Mouse (Mus musculus): ENCODE results near the gene Actl7a.

Actl7a gene

DNA sequence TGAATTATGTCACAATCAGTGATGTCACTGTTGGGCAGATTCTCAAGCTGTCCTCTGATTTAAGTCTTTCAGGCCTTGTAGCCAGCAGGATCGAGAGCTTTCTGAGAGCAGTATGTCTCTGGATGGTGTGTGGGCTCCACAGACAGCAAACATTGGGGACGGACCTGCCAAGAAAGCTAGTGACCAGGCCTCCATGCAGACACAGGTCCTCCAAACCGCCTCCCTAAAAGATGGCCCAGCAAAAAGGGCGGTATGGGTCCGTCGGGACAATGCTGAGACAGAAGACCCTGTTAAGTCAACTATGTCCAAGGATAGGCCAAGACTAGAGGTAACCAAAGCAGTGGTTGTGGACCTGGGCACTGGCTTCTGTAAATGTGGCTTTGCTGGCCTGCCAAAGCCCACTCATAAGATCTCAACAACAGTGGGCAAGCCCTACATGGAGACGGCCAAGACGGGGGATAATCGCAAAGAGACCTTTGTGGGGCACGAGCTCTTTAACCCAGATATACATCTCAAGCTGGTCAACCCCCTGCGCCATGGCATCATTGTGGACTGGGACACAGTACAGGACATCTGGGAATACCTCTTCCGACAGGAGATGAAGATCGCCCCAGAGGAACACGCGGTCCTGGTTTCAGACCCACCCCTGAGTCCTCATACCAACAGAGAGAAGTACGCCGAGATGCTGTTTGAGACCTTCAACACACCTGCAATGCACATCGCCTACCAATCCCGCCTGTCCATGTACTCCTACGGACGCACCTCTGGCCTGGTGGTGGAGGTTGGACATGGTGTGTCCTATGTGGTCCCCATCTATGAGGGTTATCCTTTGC is at the start of gene Actl7a:
TSS of gene Actl7a (plus strand) at position 51 of the 833 bp plus-strand sequence.
- in situ Hi-C loops (cut with MseI, MboI) = no loop called here

DNA sequence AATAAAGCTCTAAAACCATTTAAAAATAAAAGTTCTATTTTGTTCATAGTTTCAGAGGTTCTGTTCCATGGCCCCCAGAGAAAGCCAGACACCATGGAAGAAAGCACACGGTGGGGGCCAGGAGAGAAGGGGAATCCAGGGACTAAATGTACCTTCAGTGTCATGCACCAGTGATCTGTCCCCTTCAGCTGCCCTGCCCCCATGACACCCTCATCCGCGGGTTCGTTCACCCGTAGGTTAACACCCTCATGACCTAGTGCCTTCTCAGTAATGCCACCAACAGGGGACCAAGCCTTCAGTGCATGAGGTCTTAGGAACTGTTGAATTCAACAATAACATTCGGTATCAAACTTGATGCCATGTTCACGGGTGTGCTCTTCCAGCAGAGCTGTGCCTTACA is 46.8 kb upstream of the Actl7a start:
- in situ Hi-C loops (cut with MseI, MboI) = loop anchor here (25.0 kb wide), 2 partner anchors 209 to 1184 kb away; no protein-coding TSS in a partner anchor

DNA sequence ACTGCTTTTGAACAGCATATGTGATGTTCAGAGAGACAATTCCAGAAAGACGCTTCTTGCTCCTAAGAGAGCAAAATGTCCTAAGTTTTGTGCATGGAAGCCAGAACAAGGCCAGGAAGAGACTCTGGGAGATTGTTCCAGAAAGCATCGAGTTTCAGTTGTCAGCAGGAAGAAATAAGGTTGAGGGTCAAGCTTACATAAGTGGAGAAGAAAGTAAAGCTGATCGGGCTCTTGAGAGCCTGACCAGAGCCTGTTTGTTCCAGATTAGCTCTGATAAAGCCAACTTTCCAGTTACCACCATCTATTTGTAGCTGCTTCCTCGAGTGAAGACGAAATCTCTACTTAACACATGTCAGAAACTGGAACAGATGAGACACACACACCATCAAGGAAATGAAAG is 44.5 kb upstream of the Actl7a start:
- in situ Hi-C loops (cut with MseI, MboI) = loop anchor here (25.0 kb wide), 2 partner anchors 211 to 1186 kb away; no protein-coding TSS in a partner anchor

DNA sequence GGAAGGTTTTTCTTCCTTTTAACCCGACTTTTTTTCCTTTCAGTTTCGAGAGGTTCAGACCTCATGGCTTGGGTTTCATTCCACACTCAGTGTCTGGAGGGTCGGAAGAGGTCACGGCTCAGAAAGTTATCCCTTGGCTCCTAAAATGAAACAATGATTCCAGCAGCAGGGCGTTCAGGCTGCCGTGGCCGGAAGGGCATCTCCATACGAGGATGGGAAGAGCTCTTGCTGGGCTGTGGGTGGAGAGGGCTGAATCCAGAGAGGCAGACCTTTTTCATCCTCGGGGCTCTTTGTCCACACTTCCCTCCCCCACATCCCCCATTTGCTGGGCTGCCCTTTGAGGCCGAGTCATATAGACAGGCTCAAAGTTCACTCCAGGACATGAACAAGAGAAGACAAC is 41.0 kb upstream of the Actl7a start:
- in situ Hi-C loops (cut with MseI, MboI) = no loop called here

DNA sequence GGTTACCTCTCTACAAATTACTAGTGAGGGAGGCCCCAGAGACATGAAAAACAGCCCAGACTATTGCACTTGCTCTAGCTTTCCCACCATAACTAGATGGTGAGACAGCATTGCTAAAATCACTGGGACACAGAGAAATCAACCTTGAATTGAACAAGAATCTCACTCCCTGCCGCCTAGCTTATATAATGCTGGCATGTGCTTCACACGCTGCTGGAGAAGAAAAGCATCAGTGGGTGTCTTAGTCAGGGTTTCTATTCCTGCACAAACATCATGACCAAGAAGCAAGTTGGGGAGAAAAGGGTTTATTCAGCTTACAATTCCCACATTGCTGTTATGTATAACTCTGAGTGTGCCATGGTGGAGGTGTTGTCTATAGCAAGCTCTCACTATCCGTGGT is 30.1 kb upstream of the Actl7a start:
- in situ Hi-C loops (cut with MseI, MboI) = no loop called here

DNA sequence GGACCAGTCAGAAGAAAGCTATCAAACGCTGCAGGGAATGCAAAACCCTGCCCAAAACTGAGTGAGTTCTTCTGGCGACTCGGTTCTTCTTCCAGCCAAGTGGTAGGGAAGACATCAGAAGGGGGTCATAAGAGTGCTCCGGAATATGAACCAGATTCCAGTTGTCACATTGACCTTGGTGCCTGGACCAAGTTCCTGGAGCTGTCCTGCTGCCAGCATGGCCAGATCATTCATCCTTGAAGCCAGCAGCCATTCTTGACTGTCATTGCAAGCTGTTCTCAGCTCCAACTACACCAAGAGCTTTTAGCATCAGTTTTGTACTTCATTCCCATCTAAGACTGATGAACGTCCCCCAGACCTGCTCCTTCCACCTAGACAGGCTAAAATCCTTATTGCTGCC is 26.4 kb upstream of the Actl7a start:
- in situ Hi-C loops (cut with MseI, MboI) = no loop called here

DNA sequence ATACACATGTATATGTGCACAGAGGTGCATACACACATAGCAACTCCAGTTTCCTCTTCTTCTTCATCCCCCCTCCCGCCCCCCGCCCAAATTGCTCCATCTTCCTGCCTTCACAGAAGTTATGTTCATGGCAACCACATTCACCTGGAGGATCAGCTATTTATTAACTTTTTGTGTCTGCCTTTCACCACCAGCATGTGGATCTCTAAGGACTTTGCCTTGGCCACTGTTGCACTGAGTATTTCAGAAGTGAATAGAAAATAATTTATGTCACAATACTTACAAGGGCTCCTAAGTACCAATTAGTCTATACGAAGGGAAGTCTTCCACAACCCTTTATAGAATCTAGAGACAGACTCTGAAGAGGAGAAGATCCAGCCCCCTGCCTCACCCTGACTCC is 25.3 kb upstream of the Actl7a start:
- in situ Hi-C loops (cut with MseI, MboI) = no loop called here

DNA sequence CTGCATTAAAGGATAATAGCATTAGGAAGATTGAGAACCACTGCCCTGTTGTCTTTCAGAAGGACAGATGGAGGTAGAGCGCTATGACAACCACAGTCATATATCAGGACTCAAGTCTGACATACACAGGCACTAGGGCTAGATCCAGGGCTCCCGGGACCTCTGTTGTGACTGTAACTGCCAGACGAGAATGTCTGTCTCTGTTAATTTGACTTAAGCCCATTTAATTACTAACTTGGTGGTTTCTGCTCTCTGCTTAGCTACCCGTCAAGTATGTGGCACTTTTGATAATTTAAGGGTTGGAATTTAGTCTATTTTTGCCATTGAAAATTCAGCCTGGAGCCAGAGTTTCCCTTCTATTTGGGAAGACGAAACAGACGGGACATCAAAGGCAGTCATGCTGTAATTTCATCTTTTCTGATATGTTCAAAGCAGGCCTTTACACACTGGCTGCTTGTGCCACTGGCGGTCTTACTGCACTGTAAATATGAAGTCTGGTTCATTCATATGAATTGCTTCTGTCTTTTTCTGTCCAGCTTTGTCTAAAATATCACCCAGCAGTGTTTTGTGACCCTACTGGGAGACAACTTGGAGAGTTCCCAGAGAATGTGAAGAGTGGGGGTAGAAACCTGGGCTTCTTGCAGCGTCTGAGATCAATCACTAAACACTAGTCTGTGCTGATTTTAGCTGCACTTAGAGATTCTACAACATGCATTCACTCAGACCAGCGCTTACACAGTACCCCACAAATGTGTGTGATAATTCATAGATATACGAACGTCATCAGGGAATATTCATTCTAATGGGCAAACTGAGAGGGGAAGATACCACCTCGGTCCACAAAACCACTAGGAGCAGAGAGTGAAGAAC is 24.4 kb upstream of the Actl7a start:
- in situ Hi-C loops (cut with MseI, MboI) = no loop called here

DNA sequence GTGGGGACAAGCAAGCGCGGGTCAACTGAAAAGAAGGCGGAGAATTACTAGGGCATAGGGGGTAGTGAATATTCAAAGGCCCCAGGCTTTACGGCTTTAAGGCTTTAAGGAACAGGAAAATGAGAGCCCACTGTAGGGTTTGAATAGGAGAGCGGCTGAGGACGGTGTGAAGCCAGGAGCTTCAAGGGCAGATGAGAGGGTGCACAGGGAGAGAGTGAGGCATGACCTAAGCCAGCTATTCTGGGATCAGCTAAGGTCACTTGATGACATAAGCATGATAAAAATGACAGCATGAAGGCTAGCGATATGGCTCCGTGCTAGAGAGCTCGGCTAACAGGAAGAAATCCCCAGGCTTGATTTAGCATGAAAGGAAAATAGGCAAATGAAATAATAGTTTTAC is 23.8 kb upstream of the Actl7a start:
- in situ Hi-C loops (cut with MseI, MboI) = no loop called here

DNA sequence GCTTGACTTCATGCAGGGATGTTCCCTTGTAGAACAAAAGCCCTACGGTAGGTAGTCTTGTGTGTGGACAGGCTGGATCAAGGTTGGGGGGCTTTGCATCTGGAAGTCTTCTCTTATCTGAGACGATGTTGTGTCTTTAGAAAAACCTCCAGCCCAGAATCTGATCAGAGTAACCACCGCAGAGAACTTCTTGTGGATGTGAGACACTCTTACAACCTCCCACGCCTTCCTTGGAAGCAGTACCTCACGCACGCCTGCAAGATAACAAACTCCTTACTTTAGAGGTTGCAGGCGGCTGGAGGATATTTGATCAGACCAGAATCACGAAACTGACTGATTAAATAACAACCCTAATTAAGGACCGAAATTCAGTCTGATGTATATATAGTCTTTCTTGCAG is 22.8 kb upstream of the Actl7a start:
- in situ Hi-C loops (cut with MseI, MboI) = no loop called here

DNA sequence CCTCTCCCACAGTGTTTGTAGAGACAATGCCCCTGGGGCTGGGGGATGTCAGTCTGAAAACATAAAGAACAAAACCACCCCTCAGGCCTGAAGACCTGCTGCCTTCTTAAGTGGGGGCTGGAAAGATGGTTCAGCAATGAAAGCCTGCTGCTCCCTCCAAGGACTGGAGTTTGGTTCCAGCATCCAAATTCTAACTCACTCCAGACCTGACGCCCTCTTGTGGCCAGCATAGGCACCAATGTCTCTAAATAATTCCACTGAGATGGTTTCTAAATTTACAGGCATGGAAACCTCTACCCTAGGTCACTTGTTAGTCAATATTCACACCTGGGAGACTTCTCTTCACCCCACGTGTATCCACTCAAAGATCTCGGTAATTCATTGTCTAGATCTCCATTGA is 21.7 kb upstream of the Actl7a start:
- in situ Hi-C loops (cut with MseI, MboI) = no loop called here

DNA sequence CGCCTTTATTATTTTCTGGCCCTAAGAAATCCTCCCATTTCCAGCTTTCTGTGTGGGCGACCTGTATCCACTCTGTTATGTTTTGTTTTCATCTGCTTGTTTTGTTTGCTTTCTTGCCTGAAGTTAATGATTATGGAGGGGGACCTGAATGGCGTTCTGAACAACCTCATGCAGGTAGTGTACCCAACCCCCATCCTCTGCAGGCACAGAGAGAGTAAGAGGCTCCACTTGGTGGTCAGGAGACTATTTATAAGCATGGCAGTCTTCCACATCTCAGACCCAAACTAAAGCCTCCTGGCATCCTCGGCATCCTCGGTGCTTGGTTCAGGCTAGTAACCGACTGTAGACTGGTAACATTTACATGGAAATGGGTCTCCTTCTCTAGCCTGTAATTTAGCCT is 20.9 kb upstream of the Actl7a start:
- in situ Hi-C loops (cut with MseI, MboI) = no loop called here

DNA sequence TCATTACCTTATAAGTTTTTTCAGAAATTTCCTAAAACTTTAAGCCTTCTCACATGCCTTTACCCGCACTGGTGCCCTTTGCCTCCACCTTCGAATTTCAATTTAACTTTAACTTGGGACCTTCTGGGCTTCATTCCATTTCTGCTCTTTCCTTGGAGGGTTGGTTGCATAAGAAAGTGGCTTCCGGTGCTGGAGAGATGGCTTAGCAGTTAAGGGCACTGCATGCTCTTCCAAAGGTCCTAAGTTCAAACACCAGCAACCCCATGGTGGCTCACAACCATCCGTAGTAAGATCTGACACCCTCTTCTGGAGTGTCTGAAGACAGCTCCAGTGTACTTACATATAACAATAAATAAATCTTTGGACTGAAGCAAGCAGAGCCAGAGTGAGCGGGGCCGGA is 20.0 kb upstream of the Actl7a start:
- in situ Hi-C loops (cut with MseI, MboI) = no loop called here

DNA sequence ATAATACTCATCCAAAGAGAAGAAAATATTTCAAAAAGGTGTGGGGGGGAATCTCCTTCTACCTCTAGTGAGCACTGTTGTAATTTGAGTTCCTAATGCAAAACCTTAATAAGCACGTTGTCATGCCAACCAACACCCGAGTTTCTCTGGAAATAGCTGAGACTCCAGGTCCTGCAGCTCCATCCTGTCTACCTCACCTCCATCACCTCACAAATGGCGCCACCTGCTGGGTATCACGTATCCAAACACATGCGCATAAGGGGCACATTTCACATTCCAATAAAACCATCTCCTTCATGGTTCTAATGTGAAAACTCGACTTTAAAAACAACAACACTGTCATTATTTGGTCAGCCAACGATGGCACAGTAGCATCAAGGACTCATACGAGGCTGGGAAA is 17.4 kb upstream of the Actl7a start:
- in situ Hi-C loops (cut with MseI, MboI) = no loop called here

DNA sequence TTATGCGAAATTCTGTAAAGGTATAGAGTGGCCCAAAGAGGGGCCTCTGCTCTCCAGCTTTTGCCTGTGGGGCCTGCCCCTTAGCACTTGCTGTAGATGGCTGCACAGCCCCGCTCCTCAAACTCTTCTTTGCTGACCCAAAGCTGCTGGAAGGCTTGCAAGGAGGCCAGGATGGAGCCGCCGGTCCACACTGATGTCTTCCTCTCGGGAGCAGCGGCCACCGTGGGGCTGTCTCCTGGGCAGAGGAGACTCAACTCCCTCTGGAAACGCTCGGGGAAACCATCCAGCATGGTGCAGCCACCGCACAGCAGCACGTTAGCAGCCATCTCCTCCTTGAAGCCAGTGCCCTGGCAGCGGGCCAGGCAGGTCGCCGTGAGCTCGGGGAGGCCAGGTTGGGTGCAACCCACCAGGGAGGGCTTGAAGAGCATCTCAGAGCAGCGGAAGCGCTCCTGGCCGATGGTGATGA is 3.2 kb upstream of the Actl7a start, which contains the start of gene Gm26657:
TSS of gene Gm26657 (plus strand) at position 51 of the 466 bp plus-strand sequence.
- in situ Hi-C loops (cut with MseI, MboI) = no loop called here

DNA sequence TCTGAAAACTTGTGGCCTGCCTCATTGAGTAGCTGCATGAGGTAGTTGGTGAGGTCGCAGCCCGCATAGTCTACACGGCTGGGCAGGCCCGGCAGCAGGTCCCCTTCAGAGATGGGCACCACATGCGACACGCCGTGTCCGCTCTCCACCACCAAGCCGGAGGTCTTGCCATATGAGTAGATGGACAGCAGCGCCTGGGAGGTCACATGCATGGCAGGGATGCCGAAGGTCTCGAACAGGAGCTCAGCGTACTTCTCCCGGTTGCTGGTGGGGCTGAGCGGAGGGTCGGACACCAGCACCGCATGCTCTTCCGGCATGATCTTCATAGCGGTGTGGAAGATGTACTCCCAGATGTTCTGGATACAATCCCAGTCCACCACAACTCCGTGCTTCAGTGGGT is 2.6 kb upstream of the Actl7a start:
- in situ Hi-C loops (cut with MseI, MboI) = no loop called here

DNA sequence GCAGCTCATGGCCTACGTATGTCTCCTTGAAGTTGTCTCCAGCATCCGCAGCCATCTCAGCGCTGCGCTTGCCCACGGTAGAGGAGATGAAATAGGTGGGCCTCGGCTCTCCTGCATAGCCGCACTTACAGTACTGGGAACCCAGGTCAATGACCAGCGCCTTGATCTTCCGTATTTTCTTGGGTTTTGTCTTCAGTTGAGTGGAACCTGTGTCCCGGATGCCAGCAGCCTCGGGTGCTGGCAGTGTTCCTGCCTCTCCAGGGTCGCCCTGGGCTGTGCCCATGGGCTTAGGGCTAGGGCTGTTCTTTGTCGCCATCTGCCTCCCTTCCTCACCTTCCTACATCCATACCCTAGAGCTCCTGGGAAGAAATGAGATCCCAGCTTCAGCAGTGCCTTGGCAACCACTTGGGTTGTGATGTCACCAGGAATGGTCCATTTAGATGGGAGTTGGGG is 2.1 kb upstream of the Actl7a start, which contains the start of gene Actl7b:
TSS of gene Actl7b (minus strand) at position 403 of the 453 bp plus-strand sequence.
- in situ Hi-C loops (cut with MseI, MboI) = no loop called here

DNA sequence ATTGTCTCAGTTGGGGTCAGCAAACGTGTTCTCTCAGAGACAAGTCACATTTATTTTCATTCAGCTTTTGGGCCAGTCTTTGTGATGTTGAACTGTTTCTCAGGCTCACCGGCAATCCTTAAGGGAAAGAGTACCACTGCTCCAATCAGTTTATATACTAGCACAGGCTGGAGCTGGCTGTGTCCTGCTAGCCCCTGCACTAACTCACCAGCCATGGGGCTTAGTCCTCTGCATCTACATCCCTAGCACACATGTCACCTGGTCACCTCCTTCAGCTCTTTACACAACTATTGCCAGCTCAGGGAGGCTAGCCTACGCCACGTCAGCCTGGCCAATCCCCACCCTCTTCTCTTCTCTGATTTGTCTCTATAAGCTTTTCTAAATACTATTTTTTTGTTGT is 515 bp upstream of the Actl7a start:
- in situ Hi-C loops (cut with MseI, MboI) = no loop called here

DNA sequence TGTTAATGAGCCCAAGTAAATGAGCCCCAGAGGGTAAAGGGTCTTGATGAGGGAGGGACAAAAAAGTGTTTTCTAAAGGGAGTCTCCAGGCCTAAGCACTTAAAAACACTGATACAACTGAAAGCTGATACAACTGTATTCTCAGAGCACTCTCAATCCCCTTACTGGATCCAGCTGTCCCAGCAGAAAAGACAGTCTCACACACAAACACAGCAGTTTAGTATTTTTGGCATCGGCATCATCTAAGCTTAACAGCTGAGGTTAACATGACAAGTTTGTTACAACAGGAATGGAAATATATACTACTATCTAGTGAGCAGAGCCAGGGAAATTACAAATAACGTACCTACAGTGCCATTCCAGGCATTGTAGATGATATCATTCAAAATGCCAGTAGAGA is 3.1 kb downstream of the Actl7a start:
- in situ Hi-C loops (cut with MseI, MboI) = no loop called here

DNA sequence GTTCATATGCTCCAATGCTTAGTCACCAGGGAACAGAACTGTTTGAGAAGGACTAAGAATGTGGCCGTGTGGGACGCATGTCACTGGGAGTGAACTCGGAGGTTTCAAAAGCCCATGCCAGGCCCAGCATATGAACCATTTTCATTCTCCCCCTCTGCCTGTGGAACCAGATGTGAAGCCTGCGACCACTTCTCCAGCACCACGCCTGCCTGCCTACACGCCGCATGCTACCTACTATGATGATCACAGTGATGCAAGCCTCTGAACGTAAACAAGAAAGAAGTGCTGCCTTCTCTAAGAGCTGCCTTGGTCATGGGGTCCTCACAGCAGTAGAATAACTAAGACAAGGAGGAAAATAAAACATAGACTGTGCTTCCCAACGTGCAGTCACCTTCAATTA is 4.2 kb downstream of the Actl7a start:
- in situ Hi-C loops (cut with MseI, MboI) = no loop called here

DNA sequence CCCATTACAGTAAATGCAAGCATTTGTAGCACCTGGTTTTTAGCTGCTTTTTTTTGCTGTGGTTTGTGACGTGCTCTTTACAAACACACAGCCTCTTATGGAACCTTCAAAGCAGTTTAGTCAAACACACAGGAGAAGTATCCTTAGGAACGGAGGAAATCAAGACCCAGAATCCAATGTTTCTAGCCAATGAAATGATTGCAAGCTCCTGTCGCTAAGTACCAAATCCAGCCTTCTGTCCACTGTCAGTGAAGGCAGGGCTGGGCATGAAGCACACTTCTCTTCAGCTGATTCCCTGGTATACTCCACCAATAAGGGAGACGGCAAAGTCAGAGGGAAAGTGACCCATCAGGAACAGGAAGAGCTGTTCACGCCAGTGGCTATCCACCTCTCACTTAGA is 12.8 kb downstream of the Actl7a start:
- in situ Hi-C loops (cut with MseI, MboI) = no loop called here

DNA sequence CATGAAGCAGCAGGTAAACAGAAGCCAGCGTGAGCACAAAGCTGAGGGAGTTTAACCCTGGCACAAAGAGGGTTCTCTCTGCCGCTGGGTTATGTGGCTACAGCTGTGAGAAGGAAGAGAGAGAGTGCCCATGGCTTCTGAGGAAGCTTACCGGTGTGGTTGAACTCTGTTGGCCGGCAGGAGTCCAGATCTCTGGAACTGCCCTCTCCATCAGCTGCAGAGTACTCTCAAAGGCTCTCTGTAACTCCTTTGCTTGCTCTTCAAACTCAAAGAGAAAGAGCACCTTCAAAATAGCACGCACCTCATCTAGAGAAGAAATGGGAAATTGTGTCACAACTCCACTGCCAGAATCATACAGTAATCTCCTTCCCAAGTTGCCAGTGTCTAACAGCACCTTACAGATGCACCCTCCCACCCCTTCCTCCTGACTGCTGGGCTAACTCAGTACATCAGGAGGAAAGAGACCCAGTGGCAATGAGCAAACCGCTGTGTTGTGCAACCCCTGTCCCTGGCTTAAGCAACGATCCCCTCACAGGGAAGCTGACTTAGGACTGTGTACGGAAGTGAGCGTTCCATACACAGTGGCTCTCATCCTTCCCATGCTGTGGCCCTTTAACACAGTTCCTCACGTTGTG is 13.9 kb downstream of the Actl7a start:
- in situ Hi-C loops (cut with MseI, MboI) = no loop called here

Measured in mouse trophoblast stem cell (cell line).